Mouse (Mus musculus) heart, embryonic 13.5 days (tissue): Measurements from ENCODE around the gene Foxb2. TPM values are rescaled to one million over a fixed set of nuclear protein-coding genes. Genes with fewer than 3 reads are reported as not detected.

Source experiments
- ATAC-seq: fragments of 200-750 bp; cut with Nextera tagmentation; 2 replicates; pipeline ENCODE4 v1.8.0; 2017; ENCODE audit warnings: moderate TSS enrichment; ENCODE audit not compliant: insufficient number of reproducible peaks, low FRiP score, low TSS enrichment; ENCODE audit errors: extremely low read depth
- H3K27ac ChIP-seq: fragments of 300-500 bp; sonication (generic); replicated peaks from 2 replicates; pipeline ENCODE4 v1.5.1; 2015; ENCODE audit warnings: moderate library complexity, mild to moderate bottlenecking, inconsistent platforms
- H3K27me3 ChIP-seq: fragments of 300-500 bp; sonication (generic); replicated peaks from 2 replicates; pipeline ENCODE4 v1.6.1; 2015; ENCODE audit warnings: mild to moderate bottlenecking, inconsistent platforms
- H3K36me3 ChIP-seq: fragments of 300-500 bp; sonication (generic); 2 replicates; pipeline ENCODE4 v1.6.1; 2015; ENCODE audit warnings: mild to moderate bottlenecking, inconsistent platforms
- H3K4me1 ChIP-seq: fragments of 300-500 bp; sonication (generic); 2 replicates; pipeline ENCODE4 v1.6.1; 2015; ENCODE audit warnings: inconsistent platforms
- H3K4me2 ChIP-seq: fragments of 300-500 bp; sonication (generic); 2 replicates; pipeline ENCODE4 v1.6.1; 2015; ENCODE audit warnings: inconsistent platforms, mild to moderate bottlenecking, moderate library complexity
- H3K4me3 ChIP-seq: fragments of 300-500 bp; sonication (generic); 2 replicates; pipeline ENCODE4 v1.5.1; 2015; ENCODE audit warnings: moderate library complexity, mild to moderate bottlenecking, inconsistent platforms
- H3K9ac ChIP-seq: fragments of 300-500 bp; sonication (generic); 2 replicates; pipeline ENCODE4 v1.6.1; 2015; ENCODE audit warnings: inconsistent platforms, mild to moderate bottlenecking, moderate library complexity
- H3K9me3 ChIP-seq: fragments of 300-500 bp; sonication (generic); 2 replicates; pipeline ENCODE4 v1.6.1; 2016; ENCODE audit warnings: inconsistent platforms
- WGBS: fragments of 180-500 bp; shearing (Covaris S2); methylation state at CpG from one replicate; pipeline ENCODE4 v1.1.7; 2015; ENCODE audit warnings: mixed read lengths; 5-methylcytosine and 5-hydroxymethylcytosine counted together
- polyA plus RNA-seq: library from polyadenylated mRNA; unstranded; fragments of >200 nt; fragmentation: Nextera tagmentation; extraction: Ambion mirVana; gene quantifications from 2 replicates; pipeline ENCODE4 v1.2.1, GENCODE M21; 2015

Gene Foxb2
- not detected in 2 replicates for polyA plus RNA-seq

DNA sequence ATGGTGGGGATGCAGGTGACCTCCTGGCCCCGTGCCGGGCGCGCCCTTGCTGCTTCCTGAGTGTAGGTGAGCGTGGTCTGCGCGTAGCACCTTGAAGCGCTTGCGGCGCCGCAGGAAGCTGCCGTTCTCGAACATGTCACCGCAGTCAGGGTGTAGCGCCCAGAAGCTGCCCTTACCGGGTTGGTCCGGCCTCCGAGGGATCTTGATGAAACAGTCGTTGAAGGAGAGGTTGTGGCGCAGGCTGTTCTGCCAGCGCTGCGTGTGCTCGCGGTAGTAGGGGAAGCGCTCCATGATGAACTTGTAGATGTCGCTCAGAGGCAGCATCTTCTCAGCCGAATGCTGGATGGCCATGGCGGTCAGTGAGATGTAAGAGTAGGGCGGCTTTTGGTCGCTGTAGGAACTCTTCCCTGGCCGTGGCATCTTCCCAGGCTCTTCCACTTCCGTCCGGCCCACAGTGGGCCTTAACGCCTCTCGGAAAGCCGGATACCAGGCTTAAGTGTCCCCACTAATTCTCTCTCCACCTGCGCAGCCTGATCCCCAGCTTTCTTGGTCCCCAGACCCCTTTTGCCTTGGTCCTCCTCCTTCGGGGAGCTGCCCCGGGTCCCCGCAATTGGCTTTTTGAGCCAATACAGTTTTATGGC, at the start of gene Foxb2:
TSS of gene Foxb2 (minus strand) at position 585 of the 641 bp plus-strand sequence.
- no peak within 1 kb of the TSS for H3K27ac ChIP-seq
- no peak for ATAC-seq
- peak within 1 kb of the TSS; percentile 62 for H3K9ac ChIP-seq
- WGBS: 1% methylated on average over 40 of the region's 40 CpGs
- peak within 1 kb of the TSS; percentile 55 for H3K4me3 ChIP-seq
- peaks cover 63% of the 10 kb centered on the region for H3K4me1 ChIP-seq
- H3K4me2 ChIP-seq: peak within 1 kb of the TSS; percentile 84
- no peaks in the 10 kb centered on the region for H3K36me3 ChIP-seq
- peaks cover 100% of the 10 kb centered on the region for H3K27me3 ChIP-seq
- H3K9me3 ChIP-seq: no peaks in the 10 kb centered on the region

DNA sequence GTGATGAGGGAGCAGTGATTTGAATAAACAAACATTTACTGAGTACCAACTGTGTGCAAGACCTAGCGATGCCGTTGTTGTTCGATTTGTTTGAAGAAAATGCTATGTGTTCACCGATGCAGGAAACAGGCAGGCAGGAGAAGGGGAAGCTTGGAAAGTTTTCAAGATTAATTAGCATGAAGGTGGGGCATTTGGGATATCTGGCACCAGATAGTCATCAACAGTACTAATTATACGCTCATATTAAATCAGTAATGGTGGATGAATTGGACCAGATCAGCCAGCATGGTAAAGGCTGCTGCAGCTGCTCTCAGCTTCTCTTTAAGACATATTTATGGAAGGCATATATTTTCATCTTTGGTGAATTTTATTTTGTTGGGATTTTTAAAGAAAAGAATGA, 37.9 kb upstream of the Foxb2 start:
- no peaks in the 10 kb centered on the region for H3K4me1 ChIP-seq
- no peaks in the 10 kb centered on the region for H3K9me3 ChIP-seq
- H3K27ac ChIP-seq: no peak overlapping the region
- WGBS: 79% methylated on average over 5 of the region's 5 CpGs
- no peak overlapping the region for H3K9ac ChIP-seq
- H3K36me3 ChIP-seq: no peaks in the 10 kb centered on the region
- no peak overlapping the region for H3K4me3 ChIP-seq
- no peaks in the 10 kb centered on the region for H3K27me3 ChIP-seq
- no peak overlapping the region for H3K4me2 ChIP-seq
- no peak for ATAC-seq

DNA sequence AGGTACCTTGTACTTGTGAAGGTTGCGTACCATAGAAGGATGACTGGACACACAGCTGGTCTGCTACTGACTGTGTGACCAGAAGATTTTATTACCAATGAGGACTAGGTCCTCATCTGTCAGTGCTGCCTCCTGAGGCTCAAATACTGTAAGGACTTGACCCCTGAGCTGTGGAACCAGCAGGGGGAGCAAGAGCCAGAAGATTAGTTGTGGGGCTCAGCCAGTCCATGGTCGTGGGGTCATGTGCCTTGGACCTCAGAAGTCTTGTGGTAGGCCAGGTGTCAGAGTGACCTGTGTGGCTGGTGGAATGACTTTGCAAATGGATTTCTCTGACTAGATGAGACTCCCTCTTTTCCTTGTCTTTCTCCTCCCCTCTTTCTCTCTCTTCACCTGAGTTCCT, 29.5 kb upstream of the Foxb2 start:
- H3K4me1 ChIP-seq: no peaks in the 10 kb centered on the region
- H3K9me3 ChIP-seq: no peaks in the 10 kb centered on the region
- H3K4me3 ChIP-seq: no peak overlapping the region
- WGBS: 76% methylated on average over 2 of the region's 2 CpGs
- no peak overlapping the region for H3K27ac ChIP-seq
- no peak for ATAC-seq
- H3K27me3 ChIP-seq: no peaks in the 10 kb centered on the region
- no peak overlapping the region for H3K9ac ChIP-seq
- no peaks in the 10 kb centered on the region for H3K36me3 ChIP-seq
- H3K4me2 ChIP-seq: no peak overlapping the region

DNA sequence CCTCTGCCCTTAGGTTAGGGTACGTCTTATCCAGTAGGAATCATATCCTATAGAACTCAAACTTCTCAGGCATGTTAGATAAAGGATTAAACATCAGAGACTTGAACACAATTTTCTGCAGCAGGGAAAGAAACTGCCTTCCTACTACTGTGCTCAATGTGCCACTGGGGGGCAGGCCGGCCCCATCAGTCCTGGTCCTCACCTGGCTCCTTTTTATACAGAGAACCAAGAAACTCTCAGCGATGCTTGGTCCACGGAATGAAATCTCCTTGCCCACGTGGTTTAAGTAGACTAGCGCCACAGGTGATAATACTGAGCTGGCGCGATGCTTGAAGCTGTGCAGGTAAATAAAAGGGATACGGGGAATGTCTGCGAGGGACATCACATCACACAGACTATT, 26.1 kb upstream of the Foxb2 start:
- Histone ChIP-seq H3K4me1 (no peaks in the 10 kb centered on the region), H3K9ac (no peak overlapping the region), H3K27me3 (no peaks in the 10 kb centered on the region), H3K36me3 (no peaks in the 10 kb centered on the region), H3K9me3 (no peaks in the 10 kb centered on the region), H3K4me3 (no peak overlapping the region), H3K27ac (no peak overlapping the region), H3K4me2 (no peak overlapping the region)
- 49% methylated on average over 10 of the region's 10 CpGs for WGBS
- no peak for ATAC-seq

DNA sequence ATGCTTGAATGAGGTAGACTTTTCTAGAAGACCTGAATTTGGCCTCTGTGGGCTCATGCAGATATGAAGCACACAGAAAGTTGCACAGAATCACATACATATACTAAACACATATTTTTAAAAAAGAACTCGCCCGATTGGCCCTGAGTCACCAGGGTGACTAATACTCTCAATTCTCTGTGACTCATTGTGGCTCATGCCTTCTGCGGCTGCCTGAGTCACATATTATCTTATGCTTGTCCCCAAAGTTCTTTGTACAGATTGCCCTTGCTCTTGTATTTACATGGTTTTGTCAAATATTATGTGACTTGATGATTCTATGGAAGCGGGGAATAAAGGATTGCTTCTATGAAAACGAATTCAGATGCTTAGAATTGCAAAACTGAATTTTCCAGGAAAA, 25.0 kb upstream of the Foxb2 start:
- 78% methylated on average over 5 of the region's 5 CpGs for whole genome bisulfite sequencing
- Histone ChIP-seq H3K9ac (no peak overlapping the region), H3K36me3 (no peaks in the 10 kb centered on the region), H3K27ac (no peak overlapping the region), H3K4me2 (no peak overlapping the region), H3K4me1 (no peaks in the 10 kb centered on the region), H3K9me3 (no peaks in the 10 kb centered on the region), H3K27me3 (no peaks in the 10 kb centered on the region), H3K4me3 (no peak overlapping the region)
- ATAC-seq: no peak

DNA sequence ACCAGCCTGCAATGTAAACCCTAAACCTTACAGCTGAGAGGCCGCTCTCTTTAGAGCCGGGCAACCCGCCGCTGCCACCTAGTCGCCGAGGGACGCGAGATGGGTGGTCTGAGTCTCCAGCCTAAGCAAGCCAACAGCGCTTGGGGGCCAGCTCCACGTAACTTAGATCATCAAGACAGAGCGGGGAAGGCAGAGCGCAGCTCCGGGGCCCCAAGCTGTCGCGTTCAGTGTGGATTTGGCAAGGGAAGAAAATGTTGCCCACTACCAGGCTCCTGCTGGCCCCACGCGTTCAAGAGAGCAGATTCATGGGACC, 2.8 kb upstream of the Foxb2 start:
- ATAC-seq: no peak
- H3K27me3 ChIP-seq: peaks cover 95% of the 10 kb centered on the region
- WGBS: 2% methylated on average over 17 of the region's 17 CpGs
- H3K27ac ChIP-seq: no peak overlapping the region
- no peaks in the 10 kb centered on the region for H3K36me3 ChIP-seq
- peak overlapping the region; percentile 31 for H3K4me2 ChIP-seq
- H3K4me1 ChIP-seq: peaks cover 50% of the 10 kb centered on the region
- no peak overlapping the region for H3K9ac ChIP-seq
- no peaks in the 10 kb centered on the region for H3K9me3 ChIP-seq
- H3K4me3 ChIP-seq: peak overlapping the region; percentile 20

DNA sequence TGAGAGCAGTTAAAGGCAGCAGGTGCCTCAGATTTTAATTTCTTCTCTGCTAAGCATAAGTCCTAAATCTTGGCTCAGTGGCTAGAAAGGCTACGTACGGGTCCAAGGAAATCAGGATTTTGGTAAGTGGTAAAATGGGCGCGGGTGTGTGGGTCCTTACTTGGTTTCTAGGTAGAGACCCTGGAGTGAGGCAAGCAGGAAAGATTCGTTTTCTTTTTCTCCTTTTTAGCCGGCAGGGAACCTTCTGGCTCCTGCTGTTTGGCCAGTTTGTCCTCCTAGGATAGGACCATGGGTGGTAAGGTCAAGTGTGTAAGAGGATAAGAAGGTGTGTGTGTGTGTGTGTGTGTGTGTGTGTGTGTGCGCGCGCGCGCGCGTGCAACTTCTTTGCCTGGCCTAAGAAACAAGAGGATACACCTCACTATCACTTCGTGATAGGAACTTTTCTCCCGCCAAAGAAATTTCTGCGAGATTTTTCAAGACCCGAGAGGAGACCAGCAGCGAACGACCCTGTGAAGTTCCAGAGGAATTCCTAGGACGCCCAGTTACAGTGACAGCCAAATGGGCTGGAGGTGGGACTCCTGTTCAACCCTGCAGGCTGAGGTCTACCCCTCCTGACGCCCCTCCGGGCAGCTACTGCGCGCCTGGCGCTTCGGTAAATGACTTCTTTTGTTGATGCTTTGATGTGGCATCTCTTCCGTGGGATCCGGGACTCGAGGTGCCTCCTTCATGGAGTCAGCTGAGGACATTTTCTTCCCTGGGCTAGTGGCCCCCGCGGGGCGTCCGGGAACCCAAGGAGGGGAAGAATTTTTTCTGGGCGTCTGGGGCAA, 2.2 kb upstream of the Foxb2 start:
- ATAC-seq: no peak
- Histone ChIP-seq H3K36me3 (no peaks in the 10 kb centered on the region), H3K4me1 (peaks cover 56% of the 10 kb centered on the region), H3K27ac (no peak overlapping the region), H3K9ac (no peak overlapping the region), H3K4me2 (peak overlapping the region; percentile 31), H3K27me3 (peaks cover 98% of the 10 kb centered on the region), H3K4me3 (peak overlapping the region; percentile 20), H3K9me3 (no peaks in the 10 kb centered on the region)
- WGBS: 2% methylated on average over 34 of the region's 34 CpGs

DNA sequence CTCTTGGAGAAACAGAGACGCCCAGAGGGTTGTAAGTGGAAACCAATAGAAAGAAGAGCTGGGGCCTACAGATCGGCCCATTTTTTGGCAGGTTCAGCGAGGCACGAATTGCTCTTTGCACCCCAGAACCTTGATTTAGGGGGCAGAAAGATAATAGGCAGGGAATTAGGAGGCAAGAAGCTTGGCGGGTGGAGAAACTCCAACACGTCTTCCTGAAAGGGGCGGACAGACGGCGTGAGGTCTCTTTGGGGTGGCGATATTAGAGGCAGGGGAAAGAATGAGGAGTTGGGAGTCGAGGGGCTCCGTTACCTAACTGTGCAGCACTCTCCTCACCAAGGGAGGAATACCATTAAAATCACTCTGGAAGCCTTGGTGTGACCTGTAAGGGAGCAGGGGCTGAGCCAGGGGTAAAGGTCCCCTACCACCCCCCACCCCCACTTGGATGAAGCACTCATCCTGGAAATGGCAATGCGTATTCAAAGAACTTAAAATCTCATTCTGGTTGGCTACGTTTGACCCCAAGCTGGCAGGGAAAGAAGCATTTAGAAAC, 1.5 kb upstream of the Foxb2 start:
- Histone ChIP-seq H3K4me2 (peak overlapping the region; percentile 84; the same call in 1 of the 2 replicates), H3K36me3 (no peaks in the 10 kb centered on the region), H3K4me1 (peaks cover 57% of the 10 kb centered on the region), H3K27me3 (peaks cover 98% of the 10 kb centered on the region), H3K9me3 (no peaks in the 10 kb centered on the region), H3K9ac (no peak overlapping the region), H3K4me3 (peak overlapping the region; percentile 55), H3K27ac (no peak overlapping the region)
- 4% methylated on average over 14 of the region's 14 CpGs for WGBS
- no peak for ATAC-seq

DNA sequence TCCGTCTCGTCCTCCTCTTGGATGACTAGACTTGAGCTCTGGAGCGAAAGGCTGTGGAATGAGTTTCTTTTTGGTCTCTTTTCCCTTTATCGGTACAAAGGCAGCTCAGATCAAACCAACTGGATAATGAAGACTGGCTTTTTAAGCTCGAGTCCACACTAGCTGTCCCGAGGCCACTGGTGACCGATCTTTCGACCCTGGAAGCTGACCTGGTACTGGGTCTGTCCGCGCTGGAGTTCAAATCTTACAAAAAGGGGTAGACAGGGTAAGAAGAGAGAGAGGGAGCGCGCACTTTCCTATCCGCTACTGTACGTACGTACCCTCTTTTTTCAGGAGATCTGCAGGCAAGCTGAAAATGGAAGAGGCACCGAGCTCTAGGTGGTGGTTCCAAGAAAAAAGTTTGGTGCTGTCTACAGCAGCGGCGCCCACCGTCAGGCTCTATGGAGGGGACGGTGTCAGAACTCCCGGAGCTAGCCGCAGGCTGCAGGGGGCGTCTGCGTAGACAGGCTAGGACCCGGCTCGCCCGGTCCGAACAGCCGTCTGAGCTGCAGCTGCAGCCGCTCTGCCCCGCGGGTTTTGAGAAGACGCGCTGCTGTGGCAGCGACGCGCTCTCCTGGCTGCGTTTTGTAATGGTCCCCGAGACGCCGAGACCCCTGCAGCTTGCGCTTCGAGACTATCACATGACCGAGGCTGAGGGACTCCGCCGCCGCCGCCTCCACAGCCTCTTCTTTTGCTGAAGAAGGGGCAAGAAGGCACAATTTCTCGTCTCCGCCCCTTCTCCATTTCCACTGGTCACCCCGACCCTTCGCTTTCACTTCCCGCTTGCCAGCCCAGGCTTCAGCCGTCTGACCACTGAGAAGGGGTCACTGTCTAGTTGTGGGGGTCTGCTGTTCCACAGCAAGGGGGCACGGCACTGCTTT, 597 bp upstream of the Foxb2 start:
- Histone ChIP-seq H3K4me1 (peaks cover 57% of the 10 kb centered on the region), H3K27me3 (peaks cover 100% of the 10 kb centered on the region), H3K27ac (no peak overlapping the region), H3K36me3 (no peaks in the 10 kb centered on the region), H3K9me3 (no peaks in the 10 kb centered on the region), H3K4me3 (peak overlapping the region; percentile 55), H3K9ac (peak overlapping the region; percentile 25; the same call in 1 of the 2 replicates), H3K4me2 (peak overlapping the region; percentile 84)
- no peak for ATAC-seq
- under 1% methylated on average over 55 of the region's 55 CpGs for WGBS

DNA sequence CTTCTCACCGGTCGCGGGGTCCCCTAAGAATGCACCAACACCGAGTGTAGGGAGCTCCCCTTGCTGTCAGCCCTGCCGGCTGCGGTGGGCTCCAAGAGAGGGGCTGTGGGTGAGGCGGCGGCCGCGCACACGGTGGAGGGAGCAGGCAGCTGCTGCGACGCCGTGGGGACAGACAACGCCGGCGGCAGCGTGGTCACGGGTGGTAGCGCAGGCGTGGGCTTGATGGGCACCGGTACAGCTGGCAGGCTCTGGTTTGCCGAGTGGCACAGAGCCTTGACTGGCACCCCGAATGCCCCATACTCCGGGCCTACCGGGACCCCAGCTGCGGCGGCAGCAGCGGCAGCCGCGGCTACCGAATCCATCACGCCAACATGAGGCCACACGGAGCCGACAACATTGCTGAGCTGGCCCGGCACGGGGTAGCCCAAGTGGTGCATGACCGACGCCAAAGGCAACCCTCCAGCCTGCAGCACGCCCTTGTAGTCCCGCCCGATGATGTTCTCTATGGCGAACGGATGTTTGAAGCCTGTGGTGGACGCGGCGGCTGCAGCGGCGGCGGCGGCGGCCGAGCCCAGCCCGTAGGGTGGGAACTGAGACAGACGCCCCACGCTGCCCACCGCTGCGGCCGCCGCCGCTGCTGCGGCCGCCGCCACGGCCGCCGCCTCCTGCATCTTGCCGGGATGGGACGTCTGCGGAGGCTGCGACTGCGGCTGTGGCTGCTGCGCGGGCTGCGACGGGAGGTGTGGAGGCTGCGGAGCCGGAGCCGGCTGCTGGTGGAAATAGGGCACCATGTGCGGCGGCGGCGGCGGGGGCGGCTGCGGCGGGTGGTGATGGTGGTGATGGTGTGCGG, 1.0 kb downstream of the Foxb2 start:
- under 1% methylated on average over 59 of the region's 88 CpGs for whole genome bisulfite sequencing
- ATAC-seq: no peak
- Histone ChIP-seq H3K27ac (no peak overlapping the region), H3K4me2 (peak overlapping the region; percentile 84), H3K9me3 (no peaks in the 10 kb centered on the region), H3K9ac (peak overlapping the region; percentile 62), H3K4me3 (peak overlapping the region; percentile 55), H3K4me1 (peaks cover 68% of the 10 kb centered on the region), H3K27me3 (peaks cover 100% of the 10 kb centered on the region), H3K36me3 (no peaks in the 10 kb centered on the region)
